Mouse (Mus musculus) mesoderm, embryonic 11.5 days (tissue): ENCODE measurements at regions not wholly inside any gene's neighbourhood (a gene's known extent, or its start where the extent isn't known, plus 50 kb on each side); places are given as distances from the start of the nearest gene placed in this dataset.
A peak's percentile ranks its signal among the peaks of the same experiment; 100 is the strongest.

Experiments
- DNase-seq: peaks from one replicate; pipeline ENCODE4 v3.0.0-alpha.2; 2012; ENCODE audit warnings: low read depth, low spot score

GRCm38 (mm10) chr6:31898609-31899008 is 151.4 kb upstream of the 1700012A03Rik start:
- DNase-seq: no peak

GRCm38 (mm10) chr6:31897001-31897400 is 153.0 kb upstream of the 1700012A03Rik start:
- no peak for DNase-seq

- DNase-seq: no peak
These were observed 154.2 kb upstream of the 1700012A03Rik start for GRCm38 (mm10) chr6:31895835-31896234.

GRCm38 (mm10) chr6:31886931-31887330 is 163.1 kb upstream of the 1700012A03Rik start:
- DNase-seq: peak; percentile 81

- peak; percentile 60 for DNase-seq
These were observed 164.8 kb upstream of the 1700012A03Rik start for GRCm38 (mm10) chr6:31885196-31885595.

GRCm38 (mm10) chr6:31883726-31884125 is 166.3 kb upstream of the 1700012A03Rik start:
- DNase-seq: peak; percentile 83

- no peak for DNase-seq
These were observed 175.4 kb upstream of the 1700012A03Rik start for GRCm38 (mm10) chr6:31874616-31875015.

GRCm38 (mm10) chr6:31873911-31874310 is 176.1 kb upstream of the 1700012A03Rik start:
- DNase-seq: no peak

GRCm38 (mm10) chr6:31871766-31872165 is 178.3 kb upstream of the 1700012A03Rik start:
- no peak for DNase-seq

GRCm38 (mm10) chr6:31861996-31862395 is 188.1 kb upstream of the 1700012A03Rik start:
- peak; percentile 25 for DNase-seq

GRCm38 (mm10) chr6:31859621-31860020 is 190.4 kb upstream of the 1700012A03Rik start:
- DNase-seq: no peak

GRCm38 (mm10) chr6:31854261-31854660 is 195.8 kb upstream of the 1700012A03Rik start:
- no peak for DNase-seq

- no peak for DNase-seq
These were observed 203.7 kb upstream of the 1700012A03Rik start for GRCm38 (mm10) chr6:31846319-31846718.

- DNase-seq: no peak
These were observed 204.4 kb upstream of the 1700012A03Rik start for GRCm38 (mm10) chr6:31845671-31846070.

- no peak for DNase-seq
These were observed 209.4 kb upstream of the 1700012A03Rik start for GRCm38 (mm10) chr6:31840621-31841020.

GRCm38 (mm10) chr6:31838588-31838987 is 211.5 kb upstream of the 1700012A03Rik start:
- DNase-seq: no peak

GRCm38 (mm10) chr6:31835795-31836194 is 214.3 kb upstream of the 1700012A03Rik start:
- no peak for DNase-seq

GRCm38 (mm10) chr6:31834503-31834902 is 215.5 kb upstream of the 1700012A03Rik start:
- DNase-seq: no peak

GRCm38 (mm10) chr6:31830610-31831009 is 219.4 kb upstream of the 1700012A03Rik start:
- DNase-seq: peak; percentile 33

GRCm38 (mm10) chr6:31823616-31824015 is 226.4 kb upstream of the 1700012A03Rik start:
- DNase-seq: no peak

- no peak for DNase-seq
These were observed 227.6 kb upstream of the 1700012A03Rik start for GRCm38 (mm10) chr6:31822186-31823085.

- DNase-seq: no peak
These were observed 228.4 kb upstream of the 1700012A03Rik start for GRCm38 (mm10) chr6:31821621-31822020.

GRCm38 (mm10) chr6:31817640-31818039 is 232.4 kb upstream of the 1700012A03Rik start:
- no peak for DNase-seq
